Mouse (Mus musculus): ENCODE results near the gene Dpp6. TPM values are rescaled to one million over a fixed set of nuclear protein-coding genes. Genes with fewer than 3 reads are reported as not detected.

Dpp6 gene
- polyA plus RNA-seq, 1 experiment from 2014 or later = 15.0 TPM

GRCm38 (mm10) chr5:27685923-27686322 is 868.9 kb downstream of the Dpp6 start:
- H3K4me3 ChIP-seq (replicated peaks) = no peak overlapping the region
- WGBS = 74% methylated on average over 3 of the region's 3 CpGs
- H3K27ac ChIP-seq = no peak overlapping the region
- ATAC-seq (ENCODE audit: low FRiP score) = no peak
- no peaks in the 10 kb centered on the region for H3K27me3 ChIP-seq
- H3K36me3 ChIP-seq (replicated peaks) = no peaks in the 10 kb centered on the region
- H3K4me1 ChIP-seq = 0 out of 2 replicates have a peak, but pooled peaks cover 5% of the 10 kb centered on the region
- H3K9ac ChIP-seq = no peak overlapping the region
- no peak overlapping the region for H3K4me2 ChIP-seq
- 0 out of 2 replicates have a peak, but pooled peaks cover 3% of the 10 kb centered on the region for H3K9me3 ChIP-seq

GRCm38 (mm10) chr5:27687311-27687710 is 870.3 kb downstream of the Dpp6 start:
- H3K4me2 ChIP-seq = no peak overlapping the region
- 89% methylated on average over 2 of the region's 2 CpGs for WGBS
- H3K27ac ChIP-seq = no peak overlapping the region
- 0 out of 2 replicates have a peak, but pooled peaks cover 5% of the 10 kb centered on the region for H3K4me1 ChIP-seq
- H3K9ac ChIP-seq = no peak overlapping the region
- no peaks in the 10 kb centered on the region for H3K36me3 ChIP-seq (replicated peaks)
- ATAC-seq (ENCODE audit: low FRiP score) = no peak
- H3K27me3 ChIP-seq = no peaks in the 10 kb centered on the region
- 0 out of 2 replicates have a peak, but pooled peaks cover 3% of the 10 kb centered on the region for H3K9me3 ChIP-seq
- no peak overlapping the region for H3K4me3 ChIP-seq (replicated peaks)

GRCm38 (mm10) chr5:27702482-27702881 is 885.5 kb downstream of the Dpp6 start:
- no peak overlapping the region for H3K27ac ChIP-seq
- H3K4me3 ChIP-seq (replicated peaks) = no peak overlapping the region
- WGBS = 80% methylated on average over 6 of the region's 6 CpGs
- peaks cover 6% of the 10 kb centered on the region; the same call in 1 of the 2 replicates for H3K4me1 ChIP-seq
- no peak overlapping the region for H3K9ac ChIP-seq
- no peaks in the 10 kb centered on the region for H3K36me3 ChIP-seq (replicated peaks)
- no peak for ATAC-seq (ENCODE audit: low FRiP score)
- no peak overlapping the region for H3K4me2 ChIP-seq
- H3K27me3 ChIP-seq = no peaks in the 10 kb centered on the region
- no peaks in the 10 kb centered on the region for H3K9me3 ChIP-seq

- H3K36me3 ChIP-seq (replicated peaks) = no peaks in the 10 kb centered on the region
- H3K9me3 ChIP-seq = no peaks in the 10 kb centered on the region
- H3K27me3 ChIP-seq = no peaks in the 10 kb centered on the region
- no peak overlapping the region for H3K27ac ChIP-seq
- H3K4me1 ChIP-seq = peaks cover 6% of the 10 kb centered on the region; the same call in 1 of the 2 replicates
- no peak overlapping the region for H3K9ac ChIP-seq
- ATAC-seq (ENCODE audit: low FRiP score) = no peak
- no peak overlapping the region for H3K4me2 ChIP-seq
- H3K4me3 ChIP-seq (replicated peaks) = no peak overlapping the region
Observed at GRCm38 (mm10) chr5:27705020-27705419, 888.0 kb downstream of the Dpp6 start.

GRCm38 (mm10) chr5:27706551-27706950 is 889.5 kb downstream of the Dpp6 start:
- Histone ChIP-seq H3K27me3 (no peaks in the 10 kb centered on the region), H3K4me1 (peaks cover 12% of the 10 kb centered on the region)
- ATAC-seq (ENCODE audit: low FRiP score) = no peak

GRCm38 (mm10) chr5:27707283-27707682 is 890.3 kb downstream of the Dpp6 start:
- no peak overlapping the region for H3K9ac ChIP-seq
- H3K27ac ChIP-seq = no peak overlapping the region
- ATAC-seq (ENCODE audit: low FRiP score) = no peak

More at GRCm38 (mm10) chr5:27706551-27706950, 889.5 kb downstream of the Dpp6 start:
- Histone ChIP-seq H3K4me3 (replicated peaks) (no peak overlapping the region), H3K4me2 (no peak overlapping the region), H3K36me3 (replicated peaks) (no peaks in the 10 kb centered on the region), H3K9me3 (no peaks in the 10 kb centered on the region), H3K9ac (no peak overlapping the region), H3K27ac (no peak overlapping the region)
- WGBS = 45% methylated on average over 6 of the region's 6 CpGs

GRCm38 (mm10) chr5:27708209-27708608 is 891.2 kb downstream of the Dpp6 start:
- Histone ChIP-seq H3K4me1 (peaks cover 12% of the 10 kb centered on the region), H3K27me3 (no peaks in the 10 kb centered on the region), H3K36me3 (replicated peaks) (no peaks in the 10 kb centered on the region), H3K4me2 (no peak overlapping the region), H3K27ac (no peak overlapping the region), H3K4me3 (replicated peaks) (no peak overlapping the region), H3K9ac (no peak overlapping the region), H3K9me3 (no peaks in the 10 kb centered on the region)
- no peak for ATAC-seq (ENCODE audit: low FRiP score)
- 57% methylated on average over 6 of the region's 6 CpGs for WGBS

More at GRCm38 (mm10) chr5:27707283-27707682, 890.3 kb downstream of the Dpp6 start:
- Histone ChIP-seq H3K9me3 (no peaks in the 10 kb centered on the region), H3K27me3 (no peaks in the 10 kb centered on the region), H3K36me3 (replicated peaks) (no peaks in the 10 kb centered on the region), H3K4me2 (no peak overlapping the region), H3K4me3 (replicated peaks) (no peak overlapping the region), H3K4me1 (peaks cover 14% of the 10 kb centered on the region)

GRCm38 (mm10) chr5:27711461-27712192 is 894.6 kb downstream of the Dpp6 start:
- H3K4me1 ChIP-seq = peaks cover 19% of the 10 kb centered on the region
- H3K36me3 ChIP-seq (replicated peaks) = no peaks in the 10 kb centered on the region
- H3K27me3 ChIP-seq = no peaks in the 10 kb centered on the region
- 64% methylated on average over 8 of the region's 8 CpGs for WGBS
- ATAC-seq (ENCODE audit: low FRiP score) = no peak
- H3K9ac ChIP-seq = no peak overlapping the region
- H3K27ac ChIP-seq = no peak overlapping the region
- no peaks in the 10 kb centered on the region for H3K9me3 ChIP-seq
- H3K4me2 ChIP-seq = no peak overlapping the region
- no peak overlapping the region for H3K4me3 ChIP-seq (replicated peaks)

GRCm38 (mm10) chr5:27714356-27714755 is 897.4 kb downstream of the Dpp6 start:
- Histone ChIP-seq H3K9ac (no peak overlapping the region), H3K9me3 (no peaks in the 10 kb centered on the region), H3K27me3 (no peaks in the 10 kb centered on the region), H3K4me2 (no peak overlapping the region), H3K4me3 (replicated peaks) (no peak overlapping the region), H3K36me3 (replicated peaks) (no peaks in the 10 kb centered on the region), H3K4me1 (peaks cover 17% of the 10 kb centered on the region), H3K27ac (no peak overlapping the region)
- WGBS = 76% methylated on average over 9 of the region's 9 CpGs
- ATAC-seq (ENCODE audit: low FRiP score) = no peak

- ATAC-seq (ENCODE audit: low FRiP score) = no peak
- H3K4me3 ChIP-seq (replicated peaks) = no peak overlapping the region
- 88% methylated on average over 4 of the region's 4 CpGs for WGBS
- no peaks in the 10 kb centered on the region for H3K36me3 ChIP-seq (replicated peaks)
- H3K4me1 ChIP-seq = peaks cover 16% of the 10 kb centered on the region
- H3K27ac ChIP-seq = no peak overlapping the region
- no peak overlapping the region for H3K4me2 ChIP-seq
- H3K27me3 ChIP-seq = no peaks in the 10 kb centered on the region
- H3K9me3 ChIP-seq = no peaks in the 10 kb centered on the region
- H3K9ac ChIP-seq = no peak overlapping the region
Observed at GRCm38 (mm10) chr5:27716026-27716425, 899.0 kb downstream of the Dpp6 start.

- Histone ChIP-seq H3K27me3 (no peaks in the 10 kb centered on the region), H3K9me3 (no peaks in the 10 kb centered on the region), H3K4me2 (no peak overlapping the region), H3K36me3 (replicated peaks) (no peaks in the 10 kb centered on the region), H3K9ac (no peak overlapping the region), H3K4me1 (peaks cover 7% of the 10 kb centered on the region; the same call in 1 of the 2 replicates), H3K4me3 (replicated peaks) (no peak overlapping the region), H3K27ac (no peak overlapping the region)
- ATAC-seq (ENCODE audit: low FRiP score) = no peak
Observed at GRCm38 (mm10) chr5:27717301-27717700, 900.3 kb downstream of the Dpp6 start.

GRCm38 (mm10) chr5:27719311-27719710 is 902.3 kb downstream of the Dpp6 start:
- Histone ChIP-seq H3K4me1 (peaks cover 5% of the 10 kb centered on the region; the same call in 1 of the 2 replicates), H3K9ac (no peak overlapping the region), H3K9me3 (no peaks in the 10 kb centered on the region), H3K36me3 (replicated peaks) (no peaks in the 10 kb centered on the region), H3K27me3 (no peaks in the 10 kb centered on the region), H3K4me2 (no peak overlapping the region), H3K4me3 (replicated peaks) (no peak overlapping the region), H3K27ac (no peak overlapping the region)
- no peak for ATAC-seq (ENCODE audit: low FRiP score)
- 75% methylated on average over 2 of the region's 2 CpGs for WGBS

- Histone ChIP-seq H3K4me2 (no peak overlapping the region), H3K27ac (no peak overlapping the region), H3K4me1 (no peaks in the 10 kb centered on the region), H3K9ac (no peak overlapping the region), H3K36me3 (replicated peaks) (no peaks in the 10 kb centered on the region), H3K4me3 (replicated peaks) (no peak overlapping the region), H3K9me3 (no peaks in the 10 kb centered on the region), H3K27me3 (no peaks in the 10 kb centered on the region)
- ATAC-seq (ENCODE audit: low FRiP score) = no peak
- WGBS = 24% methylated on average over 2 of the region's 2 CpGs
Observed at GRCm38 (mm10) chr5:27724460-27724859, 907.5 kb downstream of the Dpp6 start.
